Mouse (Mus musculus) ES-Bruce4 (cell line): Measurements from ENCODE around the gene Bbs12.

Source experiments
- CTCF ChIP-seq: IDR thresholded peaks from one replicate; pipeline ENCODE4 v1.8.1; 2011; ENCODE audit warnings: low read depth, low read length
- POLR2A ChIP-seq: IDR thresholded peaks from one replicate; pipeline ENCODE4 v1.8.1; 2011; ENCODE audit warnings: low read length; ENCODE audit not compliant: insufficient read depth

DNA sequence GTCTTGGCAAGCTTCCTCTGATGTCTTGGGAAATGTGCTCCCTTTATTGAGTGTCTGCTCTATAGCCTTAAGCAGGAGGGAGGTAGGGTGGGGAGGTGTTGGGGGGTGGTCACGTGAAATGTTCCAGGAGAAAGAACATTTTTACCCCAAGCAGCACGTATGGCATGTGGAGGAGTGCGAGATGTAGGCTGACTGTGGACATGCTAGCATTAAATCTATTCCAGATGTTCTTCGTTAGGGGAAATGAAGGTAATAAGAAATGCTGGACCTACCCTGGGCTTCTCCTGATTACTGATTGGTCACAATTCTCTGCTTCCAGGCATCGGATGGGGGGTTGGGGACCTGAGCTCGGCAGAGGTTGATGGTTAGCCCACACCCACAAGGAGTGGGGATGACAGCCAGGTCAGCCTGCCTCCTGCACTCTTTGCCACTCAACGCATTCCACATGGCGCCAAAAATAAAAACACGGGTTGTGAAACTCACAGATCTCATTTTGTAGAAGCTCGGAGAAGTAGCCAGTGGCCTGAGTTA is 41.7 kb downstream of the Bbs12 start:
- TF ChIP-seq POLR2A (no peak), CTCF (no peak)
